Mouse (Mus musculus): Measurements from ENCODE around the gene Prex1. TPM values are rescaled to one million over a fixed set of nuclear protein-coding genes. Genes with fewer than 3 reads are reported as not detected.

The Prex1 gene
- total RNA-seq, 2 experiments from 2014 or later: 71.0 to 74.9 TPM

- no peak for DNase-seq
These were observed 160.0 kb downstream of the Prex1 start for GRCm38 (mm10) chr2:166553502-166554168.

DNA sequence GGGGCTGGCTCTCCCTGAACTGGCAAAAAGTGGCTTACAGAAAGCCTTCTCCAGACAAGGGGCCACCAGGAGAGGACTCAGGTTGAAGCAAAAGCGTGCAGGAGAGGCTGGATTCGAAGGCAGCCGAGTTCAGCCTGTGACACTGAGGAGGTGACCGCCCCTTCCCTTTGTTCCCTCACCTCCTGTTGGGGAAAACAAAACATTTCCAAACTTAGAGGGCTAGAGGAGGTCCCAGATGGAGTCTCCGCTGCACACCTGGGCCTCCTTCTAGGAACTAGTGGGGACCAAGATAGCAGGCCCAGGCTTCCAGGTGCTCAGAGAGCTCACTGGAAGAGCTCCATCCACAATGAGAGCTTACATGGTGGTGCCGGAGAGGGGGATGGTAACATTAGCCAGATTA lies 161.0 kb downstream of the Prex1 start:
- no peak for DNase-seq

- DNase-seq: no peak
These were observed 161.7 kb downstream of the Prex1 start for GRCm38 (mm10) chr2:166551831-166552498.

DNA sequence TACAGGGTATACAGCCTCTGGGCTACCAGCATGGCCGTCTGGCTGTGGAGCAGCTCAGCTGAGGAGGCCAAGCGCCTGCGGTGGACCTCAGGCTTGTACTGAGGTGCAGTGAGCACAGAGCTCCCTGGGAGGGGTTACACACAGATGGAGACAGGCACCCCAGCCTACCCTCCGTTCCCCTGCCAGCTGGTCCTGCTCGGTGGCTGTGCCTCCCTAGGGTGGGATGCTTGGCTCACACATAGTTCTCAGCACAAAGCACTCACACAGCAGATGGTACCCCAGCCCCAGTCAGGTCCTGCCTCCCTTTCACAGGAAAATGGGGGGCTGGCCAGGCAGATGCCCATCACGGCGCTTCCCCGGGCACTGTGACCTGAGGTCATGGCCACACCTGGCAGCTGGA lies 163.8 kb downstream of the Prex1 start:
- peak in 1 of 2 experiments; percentile 31 for DNase-seq

DNA sequence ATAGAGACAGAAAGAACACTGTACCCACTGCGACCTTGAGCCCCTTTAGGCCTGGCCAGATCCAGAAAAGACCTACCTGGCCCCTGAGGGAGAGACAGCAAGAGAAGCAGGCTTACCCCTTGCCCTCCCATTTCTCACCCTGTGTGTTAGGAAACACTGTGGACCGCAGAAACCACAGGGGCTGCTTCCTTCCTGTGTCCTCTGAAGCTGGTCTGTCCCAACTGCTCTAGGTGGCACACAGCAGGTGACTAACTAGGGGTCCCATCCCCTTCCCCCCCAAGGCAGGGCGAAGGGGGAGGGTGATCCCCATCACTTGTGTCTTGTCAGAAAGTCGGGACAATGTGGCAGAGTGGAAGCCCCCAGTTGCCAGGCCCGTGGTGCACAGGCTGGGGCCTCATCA lies 164.6 kb downstream of the Prex1 start:
- no peak for DNase-seq

- no peak for DNase-seq
These were observed 168.1 kb downstream of the Prex1 start for GRCm38 (mm10) chr2:166545580-166545979.

DNA sequence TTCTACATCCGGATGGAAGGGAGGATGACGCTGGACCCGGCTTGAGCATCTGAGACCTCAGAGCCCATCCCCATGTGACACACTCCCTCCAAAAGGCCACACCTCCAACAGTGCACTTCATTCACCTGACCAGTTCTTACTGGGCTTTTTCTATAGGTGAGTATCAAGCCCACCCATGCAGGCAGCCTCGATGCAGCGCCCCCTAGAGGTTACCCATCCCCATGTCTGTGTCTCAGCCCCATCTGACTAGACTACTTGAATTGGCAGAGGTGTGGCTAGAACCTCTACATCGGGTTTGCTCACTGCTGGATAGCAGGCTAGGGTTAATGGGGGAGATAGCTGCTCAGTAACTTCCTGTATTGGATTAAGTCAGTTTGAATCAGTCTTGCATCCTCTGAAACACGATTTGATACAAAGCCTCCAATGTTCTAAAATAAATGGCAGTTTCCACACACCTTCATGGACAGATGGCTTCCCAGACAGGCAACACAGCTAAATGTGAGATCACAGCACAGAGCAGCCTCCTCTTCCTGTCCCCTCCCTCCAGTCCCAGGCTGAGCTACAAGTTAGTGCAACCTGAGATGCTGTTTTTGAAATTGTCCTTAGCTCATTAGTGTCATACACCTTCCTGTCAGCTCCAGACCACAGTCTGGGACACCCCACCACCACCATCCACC lies 168.9 kb downstream of the Prex1 start:
- DNase-seq: peak; percentile 35 to 40

DNA sequence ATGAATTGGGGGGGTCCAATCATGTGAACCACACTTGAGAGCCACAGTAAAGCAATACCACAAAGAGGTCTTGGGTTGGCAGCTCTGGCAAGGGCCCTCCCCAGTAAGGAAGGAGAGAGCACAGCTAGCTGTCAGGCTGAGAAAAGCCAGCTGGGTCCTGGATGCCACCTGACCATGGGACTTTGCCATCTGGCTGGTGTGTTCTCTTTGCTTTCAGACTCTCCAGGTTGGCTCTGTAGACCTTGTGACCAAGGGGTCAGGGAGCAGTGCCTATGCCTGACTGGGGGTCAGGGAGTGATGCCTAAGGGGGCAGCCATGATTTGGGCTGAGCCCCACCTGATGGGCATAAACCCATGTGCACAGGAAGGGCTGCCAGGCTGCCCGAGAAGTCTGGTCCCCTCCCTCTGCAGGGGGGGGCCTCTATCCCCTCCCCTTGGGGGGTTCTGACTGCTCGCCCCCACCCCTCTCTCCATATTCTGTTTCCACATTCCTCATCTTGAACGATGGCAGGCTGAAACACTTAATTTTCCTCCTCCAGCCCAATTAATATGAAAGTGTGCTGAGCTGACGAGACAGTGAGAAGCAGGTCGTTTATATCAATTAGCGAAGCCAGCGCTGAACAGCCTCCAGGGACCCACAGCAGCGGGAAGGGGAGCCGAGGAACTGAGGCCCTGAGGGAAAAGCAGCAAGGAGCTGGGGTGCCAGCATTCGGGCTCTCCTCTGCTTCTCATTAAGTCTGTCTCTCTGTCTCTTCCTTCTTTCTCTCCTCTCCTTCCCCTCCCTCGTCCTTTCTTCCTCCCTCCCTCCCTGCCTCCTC lies 172.3 kb downstream of the Prex1 start:
- no peak for DNase-seq

- no peak for DNase-seq
These were observed 173.4 kb downstream of the Prex1 start for GRCm38 (mm10) chr2:166540216-166540615.

- no peak for DNase-seq
These were observed 176.7 kb downstream of the Prex1 start for GRCm38 (mm10) chr2:166536896-166537295.

DNA sequence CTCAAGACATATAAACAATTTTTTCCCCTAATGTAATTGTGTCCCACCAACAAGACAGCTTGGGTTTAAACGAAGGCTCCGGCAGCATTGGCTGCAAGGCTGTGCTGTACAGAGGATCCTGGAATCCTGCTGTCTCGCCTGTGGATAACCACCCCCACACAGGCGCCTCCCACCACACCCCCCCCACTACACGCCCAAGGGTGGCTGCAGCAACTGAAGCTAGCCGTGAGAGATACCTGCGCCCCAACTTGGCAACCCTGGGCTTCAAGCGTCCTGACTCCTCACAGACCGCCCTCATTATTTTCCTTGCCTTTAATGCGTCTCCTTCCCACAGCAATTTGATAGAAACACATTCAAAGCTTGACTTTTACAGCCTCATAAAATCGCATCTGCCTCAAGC lies 178.1 kb downstream of the Prex1 start:
- no peak for DNase-seq

DNA sequence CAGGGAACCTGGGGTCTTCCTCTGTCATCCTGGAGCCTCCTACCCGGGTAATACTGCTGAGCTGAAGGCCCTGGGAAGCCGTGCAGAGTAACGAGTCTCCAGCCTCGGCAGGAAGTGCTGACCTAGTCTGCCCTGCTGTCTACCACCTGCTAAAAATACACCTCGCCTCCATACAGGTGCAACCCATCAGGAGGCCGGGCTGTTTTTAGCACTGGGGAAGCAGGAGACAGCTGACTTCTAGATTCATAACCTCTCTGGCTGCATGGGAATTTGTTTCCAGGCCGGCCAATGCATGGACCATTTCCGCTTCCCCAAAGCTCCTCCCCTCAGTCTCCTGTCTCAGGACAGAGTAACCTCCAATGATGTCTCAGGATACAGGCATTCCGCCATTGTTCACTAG lies 187.4 kb downstream of the Prex1 start:
- no peak for DNase-seq

DNA sequence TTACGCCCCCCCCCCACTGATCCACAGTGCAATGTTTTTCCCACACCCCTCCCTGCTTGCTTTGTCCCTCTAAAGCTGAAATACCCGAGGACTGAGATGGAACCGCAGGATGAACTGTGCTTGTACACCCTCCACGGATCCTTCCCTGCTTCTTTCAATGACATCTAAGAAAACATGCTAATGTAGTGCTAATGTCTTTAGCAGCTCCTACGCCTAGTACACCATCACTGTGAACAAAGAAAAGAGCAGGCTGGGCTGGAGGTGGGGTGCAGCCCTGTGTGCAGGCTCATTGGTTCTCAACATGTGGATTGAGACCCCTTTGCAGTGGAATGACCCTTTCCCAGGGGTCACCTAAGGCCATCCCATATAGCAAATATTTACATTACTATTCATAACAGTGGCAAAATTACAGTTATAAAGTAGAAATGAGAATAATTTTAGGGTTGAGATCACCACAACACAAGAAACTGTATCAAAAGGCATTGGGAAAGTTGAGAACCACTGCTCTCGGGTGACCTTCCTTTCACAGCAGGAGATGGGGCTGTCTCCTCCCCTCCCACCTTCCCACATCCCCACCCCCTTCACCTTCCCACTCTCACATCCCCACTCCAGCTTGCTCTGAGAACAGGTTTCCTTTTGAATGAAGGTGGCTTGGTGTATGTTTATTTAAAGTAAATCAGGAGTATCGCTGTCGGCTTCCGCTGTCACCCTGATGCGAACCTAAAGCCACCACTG lies 190.3 kb downstream of the Prex1 start:
- DNase-seq: no peak

GRCm38 (mm10) chr2:166522612-166523120 lies 191.0 kb downstream of the Prex1 start:
- no peak for DNase-seq

DNA sequence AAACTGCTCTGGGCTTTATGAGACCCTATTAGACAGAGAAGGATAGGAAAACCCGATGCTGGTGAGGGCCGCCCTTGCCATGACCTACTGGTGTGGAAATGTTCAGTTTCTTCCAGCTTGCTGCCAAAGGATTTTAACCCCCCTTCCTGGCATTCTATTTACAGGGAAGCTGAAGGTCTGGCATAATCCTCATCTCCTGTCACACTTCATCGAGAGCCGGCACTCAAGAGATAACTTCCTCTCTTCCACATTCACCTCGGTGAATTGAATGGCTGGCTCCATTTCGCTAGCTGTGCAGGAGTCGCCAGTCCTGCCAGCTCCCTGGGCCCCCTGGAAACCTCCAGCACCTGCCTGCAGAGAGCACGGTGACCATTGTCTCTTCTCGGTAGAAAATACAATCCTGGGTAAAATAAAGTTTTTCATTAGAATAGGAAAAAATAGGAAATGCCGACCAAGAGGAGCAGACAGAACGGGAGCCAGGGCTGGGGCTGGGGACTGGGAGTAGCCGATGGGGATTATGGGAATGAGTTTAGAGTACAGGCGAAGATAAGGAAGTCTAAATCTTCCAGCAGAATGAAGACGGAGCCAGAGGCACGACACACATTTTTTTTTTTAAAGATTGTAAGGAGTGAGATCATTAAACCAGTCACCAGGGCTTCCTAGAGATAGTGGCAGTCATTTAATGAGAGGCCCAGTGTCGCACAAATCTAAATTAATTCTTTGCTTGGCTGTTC lies 191.6 kb downstream of the Prex1 start:
- DNase-seq: no peak

DNA sequence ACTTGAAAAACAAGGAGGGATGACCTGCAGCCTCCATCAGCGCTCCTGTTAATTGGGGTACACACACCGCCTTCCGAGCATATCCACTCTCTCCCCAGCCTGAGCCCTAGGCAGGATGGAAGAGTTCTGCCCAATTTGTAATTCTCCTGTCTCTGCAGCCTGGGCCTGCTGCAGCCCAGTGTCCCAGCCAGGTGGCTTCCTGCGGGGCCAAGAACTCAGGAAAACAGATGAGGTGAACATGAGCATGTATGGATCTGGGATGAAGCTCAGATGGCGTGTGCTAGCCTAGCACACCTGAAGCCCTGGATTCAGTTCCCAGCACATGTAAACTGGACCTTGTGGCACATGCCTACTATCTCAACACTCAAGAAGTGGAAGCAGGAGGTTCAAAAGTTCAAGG lies 192.2 kb downstream of the Prex1 start:
- no peak for DNase-seq

- DNase-seq: no peak
These were observed 193.1 kb downstream of the Prex1 start for GRCm38 (mm10) chr2:166520536-166520935.

DNA sequence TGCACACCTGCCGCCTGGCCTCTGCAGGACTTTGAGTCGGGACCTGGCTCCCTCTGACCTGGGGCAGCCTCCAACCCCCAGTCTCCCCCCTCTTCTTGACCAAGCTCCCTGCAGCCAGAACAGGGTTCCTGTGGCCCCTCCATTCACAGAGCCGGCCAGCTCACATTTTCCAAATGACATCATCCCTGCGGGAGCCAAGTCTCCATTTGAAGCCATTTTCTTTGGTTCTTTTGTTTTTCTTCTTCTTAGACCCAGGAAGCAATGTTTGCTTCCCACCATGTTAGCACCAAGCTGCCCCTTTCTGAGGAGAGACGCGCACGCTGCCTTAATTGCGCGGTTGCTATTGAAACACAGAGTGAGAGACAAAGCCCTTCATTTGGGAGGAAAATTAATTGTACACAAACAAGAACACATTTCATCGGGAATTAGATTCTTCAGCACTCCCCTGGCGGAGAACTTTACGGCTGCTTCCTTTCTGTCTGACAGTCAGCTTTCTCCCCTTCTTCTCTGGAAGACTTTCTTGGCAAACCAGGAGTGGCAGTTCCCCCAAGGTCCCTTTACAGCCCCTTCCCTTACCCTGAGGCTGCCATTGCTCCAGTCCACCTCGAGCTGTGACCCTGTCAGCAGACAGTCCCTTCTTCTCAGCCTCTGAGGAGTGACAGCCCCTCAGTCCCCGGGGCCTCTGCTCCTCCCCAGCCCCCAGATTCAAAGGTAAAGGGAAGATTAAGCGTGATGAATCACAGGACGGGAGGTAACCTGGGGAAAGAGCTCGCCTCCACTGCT lies 196.0 kb downstream of the Prex1 start:
- peak; percentile 49 to 50 for DNase-seq

DNA sequence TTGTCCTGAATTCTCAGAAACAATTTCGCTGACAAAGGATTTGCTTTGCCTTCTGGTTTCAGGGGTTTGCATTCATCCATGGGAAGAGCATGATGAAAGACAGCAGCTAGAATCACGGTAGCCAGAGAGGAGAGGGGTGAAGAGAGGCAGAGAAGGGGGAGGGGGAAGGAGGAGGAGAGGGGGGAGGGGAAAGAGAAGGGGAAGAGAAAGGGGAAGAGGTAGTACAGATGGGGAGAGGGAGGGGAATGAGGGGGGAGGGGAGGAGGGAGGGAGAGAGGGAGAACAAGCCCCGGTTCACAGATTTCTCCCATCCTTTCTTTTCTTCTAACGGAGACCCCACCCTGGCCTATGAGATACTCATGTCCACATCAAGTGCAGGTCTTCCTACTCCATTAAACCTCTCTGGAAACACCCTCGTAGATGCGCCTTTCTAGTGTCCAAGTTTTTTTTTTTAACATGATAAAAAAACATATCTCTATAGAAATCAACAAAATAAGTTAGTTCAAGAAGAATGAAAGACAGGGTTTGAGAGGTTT lies 196.7 kb downstream of the Prex1 start:
- no peak for DNase-seq
